Mouse (Mus musculus) CH12.LX (cell line): Measurements from ENCODE around the gene Psme1.

Experiments
- BHLHE40 ChIP-seq: IDR thresholded peaks from 2 replicates; pipeline ENCODE4 v1.6.1; 2011; ENCODE audit warnings: mild to moderate bottlenecking, low read depth, low read length, improper control_type of control experiment
- CHD2 ChIP-seq: IDR thresholded peaks from 2 replicates; pipeline ENCODE4 v1.6.1; 2011; ENCODE audit warnings: low read length, improper control_type of control experiment
- CTCF ChIP-seq, 2 experiments: IDR thresholded peaks in 1 of 2; conservative IDR thresholded peaks in 1 of 2; 2 replicates each; pipeline ENCODE4 v1.5.1; 2011 to 2012; ENCODE audit warnings: low read depth in 2 of 2, low read length in 2 of 2, improper control_type of control experiment in 1 of 2, inconsistent platforms in 1 of 2, mild to moderate bottlenecking in 1 of 2, moderate library complexity in 1 of 2
- HCFC1 ChIP-seq: IDR thresholded peaks from 2 replicates; pipeline ENCODE4 v1.6.1; 2012; ENCODE audit warnings: low read depth, mild to moderate bottlenecking, inconsistent platforms, low read length, improper control_type of control experiment
- MAX ChIP-seq: IDR thresholded peaks from 2 replicates; pipeline ENCODE4 v1.6.1; 2011; ENCODE audit warnings: low read length, improper control_type of control experiment
- MAZ ChIP-seq: IDR thresholded peaks from 2 replicates; pipeline ENCODE4 v1.6.1; 2012; ENCODE audit warnings: low read depth, mild to moderate bottlenecking, inconsistent platforms, low read length, improper control_type of control experiment, moderate library complexity
- PAX5 ChIP-seq: IDR thresholded peaks from 2 replicates; pipeline ENCODE4 v1.6.1; 2012; ENCODE audit warnings: low read length, inconsistent platforms, mixed read lengths
- POLR2A ChIP-seq: IDR thresholded peaks from 2 replicates; pipeline ENCODE4 v1.6.1; 2011; ENCODE audit warnings: low read depth, mild to moderate bottlenecking, improper control_type of control experiment, low read length
- RCOR1 ChIP-seq: conservative IDR thresholded peaks from 2 replicates; pipeline ENCODE4 v1.6.1; 2012; ENCODE audit warnings: low read depth, mild to moderate bottlenecking, inconsistent platforms, low read length, improper control_type of control experiment
- USF2 ChIP-seq: conservative IDR thresholded peaks from 2 replicates; pipeline ENCODE4 v1.6.1; 2011; ENCODE audit warnings: low read depth, low read length, improper control_type of control experiment

GRCm38 (mm10) chr14:55555788-55556187 lies 22.1 kb upstream of the Psme1 start:
- TF ChIP-seq MAX (no peak), CTCF (conservative IDR thresholded peaks at IDR 0.05 in 1 of 2, IDR thresholded peaks at IDR 0.05 in 1 of 2; ENCODE audit: low read depth in 2 of 2, low read length in 2 of 2) (no peak), BHLHE40 (no peak), PAX5 (no peak), POLR2A (no peak), HCFC1 (no peak), USF2 (no peak), MAZ (no peak), RCOR1 (no peak), CHD2 (no peak)
